Mouse (Mus musculus): ENCODE data around the gene Gm3667. TPM values are rescaled to one million over a fixed set of nuclear protein-coding genes. Genes with fewer than 3 reads are reported as not detected.

Gene Gm3667
- not detected for total RNA-seq (2023)

GRCm38 (mm10) chr14:6889521-6890012, at the start of gene Gm3667:
Gene Gm3667, minus strand, starts transcription at chr14:6889962.

GRCm38 (mm10) chr14:6840211-6840610, 49.6 kb downstream of the Gm3667 start, which contains the start of gene Gm3642:
Gene Gm3642, minus strand, starts transcription at chr14:6840311.

Other genes with a start within 250 kb of the Gm3667 start
- gene Gm10251, start 205.8 kb downstream of the Gm3667 start, total RNA-seq (2023), result not detected
- not detected for gene Gm8050, start 169.7 kb downstream of the Gm3667 start, total RNA-seq (2023)
- not detected for gene Gm3636, start 147.6 kb downstream of the Gm3667 start, total RNA-seq (2023)
- not detected for gene Gm8362, start 115.6 kb downstream of the Gm3667 start, total RNA-seq (2023)
- not detected for gene Gm3642, start 49.7 kb downstream of the Gm3667 start, total RNA-seq (2023)
- not detected for gene Gm6356, start 83.9 kb upstream of the Gm3667 start, total RNA-seq (2023)
- not detected for gene Gm10406, start 137.5 kb upstream of the Gm3667 start, total RNA-seq (2023)
- not detected for gene Gm3685, start 155.0 kb upstream of the Gm3667 start, total RNA-seq (2023)
- gene Gm3696, start 210.7 kb upstream of the Gm3667 start, total RNA-seq (2023), result not detected
- not detected for gene Gm6676, start 235.4 kb upstream of the Gm3667 start, total RNA-seq (2023)